Mouse (Mus musculus) limb, embryonic 11.5 days (tissue): ENCODE results near the gene Clmp. TPM values are rescaled to one million over a fixed set of nuclear protein-coding genes. Genes with fewer than 3 reads are reported as not detected.

ENCODE experiments used
- ATAC-seq: fragments of 200-750 bp; cut with Nextera tagmentation; 2 replicates; pipeline ENCODE4 v1.8.0; 2017; ENCODE audit warnings: low read depth; ENCODE audit not compliant: insufficient number of reproducible peaks, low FRiP score, low TSS enrichment
- DNase-seq: peaks from one replicate; pipeline ENCODE4 v3.0.0-alpha.2; 2015; ENCODE audit warnings: low spot score
- H3K27ac ChIP-seq: fragments of 300-500 bp; sonication (generic); replicated peaks from 2 replicates; pipeline ENCODE4 v1.5.1; 2014; ENCODE audit warnings: low read depth, mild to moderate bottlenecking, low read length
- H3K27me3 ChIP-seq: fragments of 300-500 bp; sonication (generic); 2 replicates; pipeline ENCODE4 v1.6.1; 2014; ENCODE audit warnings: mild to moderate bottlenecking, low read length, mixed read lengths; ENCODE audit not compliant: control insufficient read depth, insufficient read depth
- H3K36me3 ChIP-seq: fragments of 300-500 bp; sonication (generic); 2 replicates; pipeline ENCODE4 v1.6.1; 2014; ENCODE audit warnings: mild to moderate bottlenecking, low read length, moderate library complexity, mixed read lengths; ENCODE audit not compliant: control insufficient read depth, insufficient read depth
- H3K4me1 ChIP-seq: fragments of 300-500 bp; sonication (generic); 2 replicates; pipeline ENCODE4 v1.6.1; 2014; ENCODE audit warnings: low read length, mixed read lengths; ENCODE audit not compliant: control insufficient read depth, insufficient read depth
- H3K4me2 ChIP-seq: fragments of 300-500 bp; sonication (generic); 2 replicates; pipeline ENCODE4 v1.6.1; 2014; ENCODE audit warnings: low read depth, mild to moderate bottlenecking, moderate library complexity; ENCODE audit not compliant: severe bottlenecking
- H3K4me3 ChIP-seq: fragments of 300-500 bp; sonication (generic); 2 replicates; pipeline ENCODE4 v1.5.1; 2014; ENCODE audit warnings: low read depth, low read length
- H3K9ac ChIP-seq: fragments of 300-500 bp; sonication (generic); 2 replicates; pipeline ENCODE4 v1.6.1; 2014; ENCODE audit warnings: mild to moderate bottlenecking, low read length
- H3K9me3 ChIP-seq: fragments of 300-500 bp; sonication (generic); 2 replicates; pipeline ENCODE4 v1.6.1; 2016; ENCODE audit warnings: low read length; ENCODE audit not compliant: control insufficient read depth
- WGBS: fragments of 180-500 bp; shearing (Covaris S2); extraction: QIAGEN DNeasy Blood & Tissue Kit; methylation state at CpG from one replicate; pipeline ENCODE4 v1.1.7; 2014; 5-methylcytosine and 5-hydroxymethylcytosine counted together
- polyA plus RNA-seq: library from polyadenylated mRNA; unstranded; fragments of >200 nt; fragmentation: Nextera tagmentation; extraction: Ambion mirVana; gene quantifications from 2 replicates; pipeline ENCODE4 v1.2.1, GENCODE M21; 2014

Clmp gene
- polyA plus RNA-seq, 1 experiment from 2014 or later, result 62.7 TPM

- Histone ChIP-seq H3K9me3 (no peaks in the 10 kb centered on the region), H3K9ac (no peak overlapping the region), H3K4me2 (no peak overlapping the region), H3K4me3 (no peak overlapping the region), H3K27ac (no peak overlapping the region), H3K36me3 (no peaks in the 10 kb centered on the region), H3K4me1 (no peaks in the 10 kb centered on the region), H3K27me3 (no peaks in the 10 kb centered on the region)
- 93% methylated on average over 3 of the region's 3 CpGs for WGBS
- no peak for DNase-seq
- ATAC-seq, result no peak
These were observed 36.3 kb upstream of the Clmp start for GRCm38 (mm10) chr9:40649444-40649843.

- Histone ChIP-seq H3K27ac (no peak overlapping the region), H3K9me3 (no peaks in the 10 kb centered on the region), H3K36me3 (no peaks in the 10 kb centered on the region), H3K4me1 (no peaks in the 10 kb centered on the region), H3K27me3 (no peaks in the 10 kb centered on the region), H3K4me3 (no peak overlapping the region), H3K4me2 (no peak overlapping the region), H3K9ac (no peak overlapping the region)
- 69% methylated on average over 6 of the region's 6 CpGs for WGBS
- ATAC-seq (no peak), DNase-seq (no peak)
These were observed 35.8 kb upstream of the Clmp start for GRCm38 (mm10) chr9:40649983-40650382.

DNA sequence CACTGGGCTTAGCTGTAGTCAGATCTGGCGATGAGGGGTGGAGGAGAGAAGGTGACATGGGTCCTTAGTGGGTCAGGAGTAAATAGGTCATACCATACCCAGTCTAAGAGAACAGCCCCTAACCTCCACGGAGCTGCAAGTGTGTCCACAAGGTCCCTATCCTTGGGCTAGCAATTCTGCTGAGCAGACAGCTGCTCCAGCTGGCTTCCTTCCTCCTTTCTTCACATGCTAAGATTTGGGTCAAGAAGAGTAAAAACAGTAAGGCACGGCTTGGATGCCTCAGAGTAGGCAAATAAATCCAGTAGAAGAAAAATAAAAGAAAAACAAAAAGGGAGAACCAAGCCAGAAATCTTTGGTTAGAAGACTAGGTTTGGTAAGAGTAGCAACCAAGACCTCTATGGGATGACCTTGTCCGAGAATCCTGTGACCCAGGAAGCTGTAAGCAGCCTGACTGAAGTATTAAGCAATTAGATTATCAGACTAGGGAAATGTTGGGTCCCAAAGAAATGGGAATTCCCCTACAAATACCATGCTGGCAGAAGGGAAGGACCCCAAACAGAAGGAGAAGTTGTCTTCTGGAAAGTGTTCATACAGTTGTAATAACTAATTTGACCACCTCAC lies 34.4 kb upstream of the Clmp start:
- H3K36me3 ChIP-seq, result no peaks in the 10 kb centered on the region

GRCm38 (mm10) chr9:40652757-40653156 lies 33.0 kb upstream of the Clmp start:
- Histone ChIP-seq H3K4me1 (no peaks in the 10 kb centered on the region), H3K27ac (no peak overlapping the region), H3K4me3 (no peak overlapping the region), H3K9ac (no peak overlapping the region), H3K9me3 (no peaks in the 10 kb centered on the region), H3K4me2 (no peak overlapping the region), H3K36me3 (no peaks in the 10 kb centered on the region), H3K27me3 (no peaks in the 10 kb centered on the region)
- WGBS, result 36% methylated on average over 9 of the region's 9 CpGs
- peak; percentile 51; the same call in 1 of the 2 replicates for ATAC-seq
- peak; percentile 57 for DNase-seq

More for the DNA sequence above, 34.4 kb upstream of the Clmp start:
- no peak for ATAC-seq
- 86% methylated on average over 4 of the region's 4 CpGs for WGBS
- Histone ChIP-seq H3K9ac (no peak overlapping the region), H3K4me1 (no peaks in the 10 kb centered on the region), H3K27ac (no peak overlapping the region), H3K4me2 (no peak overlapping the region), H3K4me3 (no peak overlapping the region), H3K9me3 (no peaks in the 10 kb centered on the region), H3K27me3 (no peaks in the 10 kb centered on the region)
- no peak for DNase-seq

DNA sequence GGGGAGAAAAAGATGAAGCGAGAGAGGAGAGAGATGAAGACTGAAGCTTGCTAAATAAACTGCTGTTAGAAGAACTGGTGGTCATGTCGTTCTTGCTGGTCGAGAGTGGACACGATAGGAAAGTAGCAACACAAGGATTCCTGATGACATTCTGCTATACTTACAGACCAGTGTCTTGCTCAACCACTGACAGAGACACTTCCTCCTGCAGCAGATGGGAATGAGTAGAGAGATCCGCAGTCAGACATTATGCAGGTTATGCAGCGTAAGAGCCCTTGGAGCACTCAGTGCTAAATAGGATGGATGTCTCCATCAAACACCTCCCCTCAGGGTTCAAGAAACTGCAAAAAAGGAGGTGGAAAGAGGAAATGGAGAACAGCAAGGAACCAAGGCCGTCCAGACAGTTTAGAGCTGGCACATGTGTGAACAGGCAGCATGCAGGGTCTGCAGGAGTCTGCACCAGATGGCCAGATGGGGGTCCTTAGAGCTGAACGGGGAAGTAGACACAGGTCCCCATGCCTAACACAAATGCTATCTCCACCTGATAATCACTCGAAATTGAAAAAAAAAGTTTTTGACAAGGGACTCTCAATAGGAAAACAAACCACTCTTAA lies 19.5 kb upstream of the Clmp start:
- Histone ChIP-seq H3K9me3 (no peaks in the 10 kb centered on the region; the same call in 1 of the 2 replicates), H3K27me3 (no peaks in the 10 kb centered on the region), H3K36me3 (no peaks in the 10 kb centered on the region), H3K4me3 (no peak overlapping the region), H3K4me2 (no peak overlapping the region), H3K9ac (no peak overlapping the region), H3K27ac (no peak overlapping the region), H3K4me1 (no peaks in the 10 kb centered on the region)
- no peak for ATAC-seq
- no peak for DNase-seq
- 78% methylated on average over 9 of the region's 9 CpGs for WGBS

DNA sequence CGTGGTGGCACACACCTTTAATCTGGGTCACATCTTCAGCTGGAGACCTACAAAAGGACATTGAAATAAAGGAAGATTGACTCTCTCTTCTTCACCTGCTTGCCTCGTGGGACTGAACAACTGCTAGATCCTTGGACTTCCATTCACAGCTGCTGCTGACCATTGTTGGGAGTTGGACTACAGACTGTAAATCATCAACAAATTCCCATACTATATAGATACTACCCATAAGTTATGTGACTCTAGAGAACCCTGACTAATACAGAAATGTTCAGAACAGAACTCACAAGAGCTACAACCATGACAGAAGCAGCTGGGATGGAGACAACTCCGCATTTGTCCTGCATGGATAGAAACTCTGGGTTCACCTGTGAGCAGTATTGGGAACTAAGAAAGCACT lies 15.4 kb upstream of the Clmp start, which contains the start of gene Gm21915:
Gene Gm21915 (plus strand): TSS at position 301 of the 400 bp plus-strand sequence.
- no peak within 1 kb of the TSS for H3K9ac ChIP-seq
- H3K4me3 ChIP-seq, result no peak within 1 kb of the TSS
- no peaks in the 10 kb centered on the region for H3K4me1 ChIP-seq
- ATAC-seq (no peak), DNase-seq (no peak)
- no peaks in the 10 kb centered on the region for H3K27me3 ChIP-seq
- 88% methylated on average over 3 of the region's 3 CpGs for WGBS
- no peaks in the 10 kb centered on the region for H3K36me3 ChIP-seq
- H3K4me2 ChIP-seq, result no peak within 1 kb of the TSS
- no peak within 1 kb of the TSS for H3K27ac ChIP-seq
- H3K9me3 ChIP-seq, result no peaks in the 10 kb centered on the region

GRCm38 (mm10) chr9:40671323-40671930 lies 14.3 kb upstream of the Clmp start:
- 49% methylated on average over 4 of the region's 4 CpGs for WGBS
- ATAC-seq (no peak), DNase-seq (no peak)
- Histone ChIP-seq H3K9ac (no peak overlapping the region), H3K9me3 (no peaks in the 10 kb centered on the region), H3K27ac (no peak overlapping the region), H3K4me1 (no peaks in the 10 kb centered on the region), H3K4me2 (no peak overlapping the region), H3K36me3 (no peaks in the 10 kb centered on the region), H3K27me3 (no peaks in the 10 kb centered on the region), H3K4me3 (no peak overlapping the region)

DNA sequence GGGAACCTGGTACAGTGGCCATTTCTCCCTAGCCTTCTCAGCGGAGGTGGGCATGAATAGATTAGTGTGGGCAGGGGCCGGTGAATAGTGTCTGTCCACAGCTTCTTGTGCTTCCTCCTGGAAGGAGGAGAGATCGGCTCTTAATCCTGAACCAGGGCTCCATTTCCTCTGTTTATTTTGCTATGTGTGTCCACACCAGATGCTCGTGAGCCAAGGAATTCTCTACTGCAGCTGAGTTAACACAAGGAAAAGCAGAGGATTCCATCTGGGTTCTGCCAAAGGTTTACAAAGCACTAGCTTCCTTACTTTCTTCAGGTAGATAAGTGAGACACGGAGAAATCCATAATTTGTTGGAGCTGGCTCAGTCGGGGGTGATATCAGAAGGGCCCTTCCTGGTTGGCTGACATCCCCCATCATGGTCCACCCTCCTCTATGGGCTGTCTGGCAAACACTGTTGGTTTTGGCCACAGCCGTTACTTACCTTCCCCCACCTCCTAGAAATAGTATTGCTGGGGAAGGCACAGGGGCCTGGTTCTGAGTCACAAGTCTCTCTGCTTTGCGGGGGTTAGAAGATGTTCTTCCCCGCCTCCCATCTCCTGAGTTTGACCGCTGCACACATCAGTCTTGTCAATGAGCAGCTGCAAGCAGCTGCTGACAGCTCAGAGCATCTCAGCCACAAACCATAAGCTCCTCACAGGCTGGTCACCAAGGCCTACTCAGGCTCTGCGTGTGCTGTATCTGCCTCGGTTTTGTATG lies 10.4 kb upstream of the Clmp start:
- Histone ChIP-seq H3K27me3 (no peaks in the 10 kb centered on the region), H3K36me3 (no peaks in the 10 kb centered on the region), H3K4me3 (no peak overlapping the region), H3K4me2 (no peak overlapping the region), H3K9ac (no peak overlapping the region), H3K27ac (no peak overlapping the region), H3K9me3 (no peaks in the 10 kb centered on the region), H3K4me1 (no peaks in the 10 kb centered on the region)
- 75% methylated on average over 12 of the region's 12 CpGs for WGBS
- ATAC-seq (no peak), DNase-seq (no peak)
